Mouse (Mus musculus): ENCODE measurements around the gene Fhad1. TPM values are rescaled to one million over a fixed set of nuclear protein-coding genes. Genes with fewer than 3 reads are reported as not detected.

Fhad1 gene
- polyA plus RNA-seq, 1 experiment from 2014 or later, result 4.0 TPM

GRCm38 (mm10) chr4:141938535-141938934 lies 76.3 kb downstream of the Fhad1 start:
- Histone ChIP-seq H3K27ac (ENCODE audit: low read length) (no peak overlapping the region), H3K4me2 (ENCODE audit: low read depth, low read length) (no peak overlapping the region), H3K4me3 (ENCODE audit: low read length) (no peak overlapping the region), H3K4me1 (ENCODE audit: control insufficient read depth, insufficient read depth, low read length) (peaks cover 2% of the 10 kb centered on the region; the same call in 1 of the 2 replicates), H3K9ac (ENCODE audit: low read length) (no peak overlapping the region), H3K9me3 (replicated peaks; ENCODE audit: control insufficient read depth, low read length) (no peaks in the 10 kb centered on the region), H3K36me3 (ENCODE audit: control insufficient read depth, insufficient read depth) (no peaks in the 10 kb centered on the region), H3K27me3 (ENCODE audit: control insufficient read depth, insufficient read depth, low read length) (no peaks in the 10 kb centered on the region)
- WGBS, result 72% methylated on average over 4 of the region's 4 CpGs
- ATAC-seq (replicated peaks; ENCODE audit: extremely low read depth, insufficient read depth, low FRiP score), result no peak

DNA sequence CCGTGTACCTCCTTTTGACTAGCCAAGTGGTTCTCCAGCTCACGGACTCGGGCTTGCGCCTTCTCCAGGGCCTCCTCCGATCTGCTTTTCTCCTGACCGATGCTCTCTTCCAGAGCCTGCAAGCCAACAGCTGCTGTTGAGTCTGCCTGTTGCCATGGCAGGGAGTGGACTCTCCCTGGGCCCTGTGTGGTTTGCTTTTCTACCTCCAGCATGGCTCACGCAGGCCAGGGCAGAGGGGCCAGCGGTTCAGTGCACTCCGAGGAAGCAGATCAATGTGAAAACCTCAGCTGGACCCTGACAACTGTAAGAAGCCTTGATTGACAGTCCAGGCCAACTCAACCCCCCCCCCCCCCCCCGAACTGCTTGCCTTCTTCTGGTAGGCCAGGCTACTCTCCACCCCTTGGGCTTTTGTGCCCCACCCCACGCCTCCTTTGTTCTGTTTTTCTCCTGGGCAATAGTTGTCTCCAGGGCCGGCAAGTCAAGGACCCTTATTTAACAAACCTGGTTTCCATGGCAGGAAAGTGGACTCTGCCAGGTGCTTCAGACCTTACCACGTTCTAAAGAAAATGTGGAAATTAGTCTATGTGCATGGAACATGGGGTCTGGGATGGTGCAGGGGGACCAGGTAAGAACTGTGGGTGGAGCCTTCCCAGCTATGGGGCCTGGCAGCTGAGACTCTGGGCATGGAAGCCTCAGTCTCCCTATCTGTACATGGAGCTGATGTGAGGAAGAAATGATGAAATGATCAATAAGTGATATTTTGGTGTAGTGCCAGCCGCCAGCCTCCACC lies 81.9 kb downstream of the Fhad1 start:
- H3K4me2 ChIP-seq (ENCODE audit: low read depth, low read length), result no peak overlapping the region
- no peaks in the 10 kb centered on the region for H3K27me3 ChIP-seq (ENCODE audit: control insufficient read depth, insufficient read depth, low read length)
- no peak for ATAC-seq (replicated peaks; ENCODE audit: extremely low read depth, insufficient read depth, low FRiP score)
- no peaks in the 10 kb centered on the region for H3K9me3 ChIP-seq (replicated peaks; ENCODE audit: control insufficient read depth, low read length)
- H3K27ac ChIP-seq (ENCODE audit: low read length), result no peak overlapping the region
- 0 out of 2 replicates have a peak, but pooled peaks cover 3% of the 10 kb centered on the region for H3K4me1 ChIP-seq (ENCODE audit: control insufficient read depth, insufficient read depth, low read length)
- H3K9ac ChIP-seq (ENCODE audit: low read length), result no peak overlapping the region
- no peaks in the 10 kb centered on the region for H3K36me3 ChIP-seq (ENCODE audit: control insufficient read depth, insufficient read depth)
- H3K4me3 ChIP-seq (ENCODE audit: low read length), result no peak overlapping the region
- 65% methylated on average over 14 of the region's 14 CpGs for WGBS

- H3K4me3 ChIP-seq (ENCODE audit: low read length), result no peak overlapping the region
- no peak for ATAC-seq (replicated peaks; ENCODE audit: extremely low read depth, insufficient read depth, low FRiP score)
- no peak overlapping the region for H3K27ac ChIP-seq (ENCODE audit: low read length)
- H3K9me3 ChIP-seq (replicated peaks; ENCODE audit: control insufficient read depth, low read length), result no peaks in the 10 kb centered on the region
- H3K27me3 ChIP-seq (ENCODE audit: control insufficient read depth, insufficient read depth, low read length), result no peaks in the 10 kb centered on the region
- no peaks in the 10 kb centered on the region for H3K36me3 ChIP-seq (ENCODE audit: control insufficient read depth, insufficient read depth)
- no peak overlapping the region for H3K4me2 ChIP-seq (ENCODE audit: low read depth, low read length)
- H3K4me1 ChIP-seq (ENCODE audit: control insufficient read depth, insufficient read depth, low read length), result 0 out of 2 replicates have a peak, but pooled peaks cover 3% of the 10 kb centered on the region
- H3K9ac ChIP-seq (ENCODE audit: low read length), result no peak overlapping the region
- 82% methylated on average over 5 of the region's 5 CpGs for WGBS
Measured at GRCm38 (mm10) chr4:141931526-141931925, 83.4 kb downstream of the Fhad1 start.

- Histone ChIP-seq H3K27ac (ENCODE audit: low read length) (no peak overlapping the region), H3K4me2 (ENCODE audit: low read depth, low read length) (no peak overlapping the region), H3K36me3 (ENCODE audit: control insufficient read depth, insufficient read depth) (no peaks in the 10 kb centered on the region), H3K27me3 (ENCODE audit: control insufficient read depth, insufficient read depth, low read length) (no peaks in the 10 kb centered on the region), H3K4me1 (ENCODE audit: control insufficient read depth, insufficient read depth, low read length) (0 out of 2 replicates have a peak, but pooled peaks cover 3% of the 10 kb centered on the region), H3K9ac (ENCODE audit: low read length) (no peak overlapping the region), H3K4me3 (ENCODE audit: low read length) (no peak overlapping the region), H3K9me3 (replicated peaks; ENCODE audit: control insufficient read depth, low read length) (no peaks in the 10 kb centered on the region)
- 82% methylated on average over 11 of the region's 11 CpGs for WGBS
- ATAC-seq (replicated peaks; ENCODE audit: extremely low read depth, insufficient read depth, low FRiP score), result no peak
Measured at GRCm38 (mm10) chr4:141930001-141930400, 84.9 kb downstream of the Fhad1 start.

DNA sequence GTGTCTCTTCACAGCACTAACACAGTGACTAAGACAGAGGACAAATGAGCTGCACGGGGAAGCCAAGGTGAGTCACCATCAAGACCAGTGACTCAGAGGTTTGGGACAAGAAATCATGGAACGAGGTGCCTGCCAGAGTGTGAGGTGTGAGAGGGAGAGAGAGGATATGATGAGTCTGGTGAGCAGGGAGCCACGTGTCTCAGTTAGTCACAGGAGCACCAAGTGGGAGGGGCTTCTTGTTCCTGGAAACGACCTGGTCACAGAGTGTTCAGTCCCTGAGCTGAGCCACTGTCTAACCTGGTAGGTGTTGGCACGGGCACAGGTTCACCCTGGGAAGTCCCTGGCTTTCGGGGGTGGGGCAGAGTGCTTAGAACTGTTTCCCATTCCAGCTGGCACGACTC lies 86.0 kb downstream of the Fhad1 start:
- Histone ChIP-seq H3K9ac (ENCODE audit: low read length) (no peak overlapping the region), H3K4me3 (ENCODE audit: low read length) (no peak overlapping the region), H3K4me1 (ENCODE audit: control insufficient read depth, insufficient read depth, low read length) (peaks cover 5% of the 10 kb centered on the region; the same call in 1 of the 2 replicates), H3K4me2 (ENCODE audit: low read depth, low read length) (no peak overlapping the region), H3K27me3 (ENCODE audit: control insufficient read depth, insufficient read depth, low read length) (no peaks in the 10 kb centered on the region), H3K36me3 (ENCODE audit: control insufficient read depth, insufficient read depth) (no peaks in the 10 kb centered on the region), H3K27ac (ENCODE audit: low read length) (no peak overlapping the region), H3K9me3 (replicated peaks; ENCODE audit: control insufficient read depth, low read length) (no peaks in the 10 kb centered on the region)
- 50% methylated on average over 7 of the region's 7 CpGs for WGBS
- no peak for ATAC-seq (replicated peaks; ENCODE audit: extremely low read depth, insufficient read depth, low FRiP score)

GRCm38 (mm10) chr4:141925781-141926345 lies 89.0 kb downstream of the Fhad1 start:
- Histone ChIP-seq H3K4me3 (ENCODE audit: low read length) (no peak overlapping the region), H3K27ac (ENCODE audit: low read length) (no peak overlapping the region), H3K36me3 (ENCODE audit: control insufficient read depth, insufficient read depth) (no peaks in the 10 kb centered on the region), H3K4me1 (ENCODE audit: control insufficient read depth, insufficient read depth, low read length) (peaks cover 7% of the 10 kb centered on the region; the same call in 1 of the 2 replicates), H3K4me2 (ENCODE audit: low read depth, low read length) (no peak overlapping the region), H3K9ac (ENCODE audit: low read length) (no peak overlapping the region), H3K27me3 (ENCODE audit: control insufficient read depth, insufficient read depth, low read length) (no peaks in the 10 kb centered on the region), H3K9me3 (replicated peaks; ENCODE audit: control insufficient read depth, low read length) (no peaks in the 10 kb centered on the region)
- peak; percentile 59 for ATAC-seq (replicated peaks; ENCODE audit: extremely low read depth, insufficient read depth, low FRiP score)
- 41% methylated on average over 5 of the region's 5 CpGs for WGBS

- no peak for ATAC-seq (replicated peaks; ENCODE audit: extremely low read depth, insufficient read depth, low FRiP score)
- 46% methylated on average over 11 of the region's 11 CpGs for WGBS
Measured at GRCm38 (mm10) chr4:141923961-141924360, 90.9 kb downstream of the Fhad1 start.

DNA sequence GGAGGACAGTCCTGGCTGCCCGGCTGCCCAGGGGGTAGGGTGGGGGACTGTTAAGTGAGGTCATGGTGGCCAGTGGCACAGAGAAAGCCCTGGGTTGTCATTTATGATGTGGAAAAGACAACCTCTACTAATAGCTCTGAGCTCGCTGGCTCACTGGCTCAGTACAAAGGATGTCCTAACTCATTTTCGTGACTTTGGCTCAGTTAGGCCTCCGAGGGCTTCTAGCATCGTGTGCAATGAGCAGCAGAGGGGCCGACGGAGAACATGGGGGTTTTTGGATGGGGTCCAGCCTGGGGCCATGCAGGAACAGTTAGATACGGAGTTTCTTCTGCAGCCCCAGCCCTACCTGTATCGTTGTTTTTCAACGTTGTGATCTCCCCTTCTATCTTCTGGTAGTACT lies 94.5 kb downstream of the Fhad1 start:
- H3K9ac ChIP-seq (ENCODE audit: low read length), result no peak overlapping the region
- H3K9me3 ChIP-seq (replicated peaks; ENCODE audit: control insufficient read depth, low read length), result no peaks in the 10 kb centered on the region
- H3K27me3 ChIP-seq (ENCODE audit: control insufficient read depth, insufficient read depth, low read length), result no peaks in the 10 kb centered on the region
- H3K4me3 ChIP-seq (ENCODE audit: low read length), result no peak overlapping the region
- 87% methylated on average over 10 of the region's 10 CpGs for WGBS
- H3K36me3 ChIP-seq (ENCODE audit: control insufficient read depth, insufficient read depth), result no peaks in the 10 kb centered on the region
- peaks cover 4% of the 10 kb centered on the region; the same call in 1 of the 2 replicates for H3K4me1 ChIP-seq (ENCODE audit: control insufficient read depth, insufficient read depth, low read length)
- H3K27ac ChIP-seq (ENCODE audit: low read length), result no peak overlapping the region
- no peak overlapping the region for H3K4me2 ChIP-seq (ENCODE audit: low read depth, low read length)
- ATAC-seq (replicated peaks; ENCODE audit: extremely low read depth, insufficient read depth, low FRiP score), result no peak

More at GRCm38 (mm10) chr4:141923961-141924360, 90.9 kb downstream of the Fhad1 start:
- Histone ChIP-seq H3K9ac (ENCODE audit: low read length) (no peak overlapping the region), H3K27ac (ENCODE audit: low read length) (no peak overlapping the region), H3K9me3 (replicated peaks; ENCODE audit: control insufficient read depth, low read length) (no peaks in the 10 kb centered on the region), H3K4me3 (ENCODE audit: low read length) (no peak overlapping the region), H3K36me3 (ENCODE audit: control insufficient read depth, insufficient read depth) (no peaks in the 10 kb centered on the region), H3K4me2 (ENCODE audit: low read depth, low read length) (no peak overlapping the region), H3K4me1 (ENCODE audit: control insufficient read depth, insufficient read depth, low read length) (peaks cover 4% of the 10 kb centered on the region; the same call in 1 of the 2 replicates), H3K27me3 (ENCODE audit: control insufficient read depth, insufficient read depth, low read length) (no peaks in the 10 kb centered on the region)

DNA sequence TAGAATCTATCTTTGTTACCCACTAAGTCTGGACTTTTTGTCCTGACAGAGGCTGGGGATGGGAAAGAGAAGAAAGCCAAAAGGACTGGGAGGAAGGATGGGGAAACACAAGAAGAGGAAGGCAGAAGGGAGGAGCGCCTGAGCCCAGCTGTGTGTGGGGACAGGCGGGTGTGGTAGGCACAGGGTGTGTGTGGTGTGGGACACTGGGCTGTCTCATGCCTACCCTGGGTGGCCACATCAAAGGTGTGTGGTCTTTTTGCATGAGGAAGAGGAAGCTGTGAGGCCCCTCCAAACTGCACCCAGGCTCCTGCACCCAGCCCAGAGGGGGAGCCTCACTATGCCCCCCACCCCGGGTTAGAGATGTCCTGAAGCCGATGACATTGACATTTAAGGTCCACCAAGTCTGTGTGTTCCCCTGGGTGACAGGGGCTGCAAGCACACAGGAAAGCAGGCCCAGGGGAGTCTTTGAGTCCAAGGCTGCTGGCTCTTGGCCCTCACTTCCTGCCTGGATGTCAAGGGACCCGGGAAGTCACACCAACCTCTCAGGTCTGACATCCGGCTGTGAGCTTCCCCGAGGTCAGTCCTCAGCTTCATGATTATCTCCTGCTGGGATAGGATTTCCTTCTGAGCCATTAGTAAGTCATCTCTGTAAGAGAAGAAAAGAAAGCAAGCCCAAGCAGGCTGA lies 97.0 kb downstream of the Fhad1 start:
- no peaks in the 10 kb centered on the region for H3K36me3 ChIP-seq (ENCODE audit: control insufficient read depth, insufficient read depth)
- H3K4me2 ChIP-seq (ENCODE audit: low read depth, low read length), result no peak overlapping the region
- H3K9ac ChIP-seq (ENCODE audit: low read length), result no peak overlapping the region
- peaks cover 4% of the 10 kb centered on the region for H3K4me1 ChIP-seq (ENCODE audit: control insufficient read depth, insufficient read depth, low read length)
- H3K27me3 ChIP-seq (ENCODE audit: control insufficient read depth, insufficient read depth, low read length), result no peaks in the 10 kb centered on the region
- ATAC-seq (replicated peaks; ENCODE audit: extremely low read depth, insufficient read depth, low FRiP score), result no peak
- H3K4me3 ChIP-seq (ENCODE audit: low read length), result no peak overlapping the region
- no peak overlapping the region for H3K27ac ChIP-seq (ENCODE audit: low read length)
- WGBS, result 52% methylated on average over 7 of the region's 7 CpGs
- H3K9me3 ChIP-seq (replicated peaks; ENCODE audit: control insufficient read depth, low read length), result no peaks in the 10 kb centered on the region

Measured in heart, embryonic 16.5 days (tissue).